Mouse (Mus musculus): Measurements from ENCODE around the gene 4930544D05Rik. TPM values are rescaled to one million over a fixed set of nuclear protein-coding genes. Genes with fewer than 3 reads are reported as not detected.
A peak's percentile ranks its signal among the peaks of the same experiment; 100 is the strongest.
"Not testable (repeated sequence)": the region's sequence is repeated elsewhere in the genome, so short reads cannot be mapped to it uniquely, and the experiment has no call there.

4930544D05Rik gene
- polyA plus RNA-seq (2016; fragmentation: Nextera tagmentation; extraction: Ambion mirVana), result not detected in 2 replicates

GRCm38 (mm10) chr11:70615516-70616093, at the start of gene 4930544D05Rik:
Gene 4930544D05Rik (plus strand): TSS chr11:70615848.
- H3K4me2 ChIP-seq, result peak within 1 kb of the TSS; percentile 89
- H3K9ac ChIP-seq, result peak within 1 kb of the TSS; percentile 61
- 17% methylated on average over 21 of the region's 21 CpGs for WGBS (ENCODE audit: insufficient replicate concordance)
- H3K27me3 ChIP-seq (replicated peaks), result peaks cover 20% of the 10 kb centered on the region
- H3K4me3 ChIP-seq, result peak within 1 kb of the TSS; percentile 56
- H3K27ac ChIP-seq, result no peak within 1 kb of the TSS
- peaks cover 33% of the 10 kb centered on the region for H3K36me3 ChIP-seq
- no peaks in the 10 kb centered on the region for H3K9me3 ChIP-seq (replicated peaks)
- no peak for ATAC-seq
- H3K4me1 ChIP-seq, result peaks cover 26% of the 10 kb centered on the region

- H3K36me3 ChIP-seq, result peaks cover 12% of the 10 kb centered on the region
- 79% methylated on average over 7 of the region's 7 CpGs for WGBS (ENCODE audit: insufficient replicate concordance)
- no peaks in the 10 kb centered on the region for H3K9me3 ChIP-seq (replicated peaks)
- H3K4me3 ChIP-seq, result no peak overlapping the region
- no peak overlapping the region for H3K9ac ChIP-seq
- peaks cover 80% of the 10 kb centered on the region for H3K4me1 ChIP-seq
- H3K4me2 ChIP-seq, result no peak overlapping the region
- no peaks in the 10 kb centered on the region for H3K27me3 ChIP-seq (replicated peaks)
- H3K27ac ChIP-seq, result no peak overlapping the region
- ATAC-seq, result no peak
Observed at GRCm38 (mm10) chr11:70566586-70566985, 49.1 kb upstream of the 4930544D05Rik start.

GRCm38 (mm10) chr11:70570614-70571013, 45.0 kb upstream of the 4930544D05Rik start:
- H3K9ac ChIP-seq; H3K27me3 ChIP-seq (replicated peaks); H3K27ac ChIP-seq; H3K9me3 ChIP-seq (replicated peaks); H3K4me2 ChIP-seq; H3K4me3 ChIP-seq: not testable (repeated sequence)
- peaks cover 12% of the 10 kb centered on the region for H3K36me3 ChIP-seq
- ATAC-seq, result peak; percentile 78
- H3K4me1 ChIP-seq, result peaks cover 65% of the 10 kb centered on the region
- 21% methylated on average over 1 of the region's 1 CpGs for WGBS (ENCODE audit: insufficient replicate concordance)

GRCm38 (mm10) chr11:70571641-70572040, 44.0 kb upstream of the 4930544D05Rik start:
- Histone ChIP-seq H3K4me1 (peaks cover 56% of the 10 kb centered on the region), H3K36me3 (peaks cover 11% of the 10 kb centered on the region), H3K9ac (no peak overlapping the region), H3K4me3 (no peak overlapping the region), H3K27me3 (replicated peaks) (no peaks in the 10 kb centered on the region), H3K9me3 (replicated peaks) (no peaks in the 10 kb centered on the region), H3K27ac (peak overlapping the region; percentile 20; the same call in 1 of the 2 replicates), H3K4me2 (peak overlapping the region; percentile 15; the same call in 1 of the 2 replicates)
- 87% methylated on average over 1 of the region's 1 CpGs for WGBS (ENCODE audit: insufficient replicate concordance)
- ATAC-seq, result no peak

- WGBS (ENCODE audit: insufficient replicate concordance), result 28% methylated on average over 5 of the region's 5 CpGs
Observed at GRCm38 (mm10) chr11:70572348-70572902, 43.2 kb upstream of the 4930544D05Rik start.

GRCm38 (mm10) chr11:70573872-70574271, 41.8 kb upstream of the 4930544D05Rik start:
- WGBS (ENCODE audit: insufficient replicate concordance), result 76% methylated on average over 6 of the region's 6 CpGs
- H3K9me3 ChIP-seq (replicated peaks), result no peaks in the 10 kb centered on the region
- H3K4me3 ChIP-seq, result no peak overlapping the region
- H3K27ac ChIP-seq, result no peak overlapping the region
- ATAC-seq, result no peak
- peaks cover 62% of the 10 kb centered on the region for H3K4me1 ChIP-seq
- no peaks in the 10 kb centered on the region for H3K27me3 ChIP-seq (replicated peaks)
- no peak overlapping the region for H3K9ac ChIP-seq
- H3K4me2 ChIP-seq, result no peak overlapping the region
- no peaks in the 10 kb centered on the region; the same call in 1 of the 2 replicates for H3K36me3 ChIP-seq

More at GRCm38 (mm10) chr11:70572348-70572902, 43.2 kb upstream of the 4930544D05Rik start:
- Histone ChIP-seq H3K27me3 (replicated peaks) (no peaks in the 10 kb centered on the region), H3K4me1 (peaks cover 53% of the 10 kb centered on the region), H3K4me3 (no peak overlapping the region), H3K27ac (peak overlapping the region; percentile 20; the same call in 1 of the 2 replicates), H3K9ac (no peak overlapping the region), H3K36me3 (peaks cover 6% of the 10 kb centered on the region), H3K4me2 (peak overlapping the region; percentile 15), H3K9me3 (replicated peaks) (no peaks in the 10 kb centered on the region)
- peak; percentile 56; the same call in 1 of the 2 replicates for ATAC-seq

- H3K27ac ChIP-seq, result no peak overlapping the region
- no peak overlapping the region for H3K4me2 ChIP-seq
- WGBS (ENCODE audit: insufficient replicate concordance), result 64% methylated on average over 3 of the region's 3 CpGs
- H3K9me3 ChIP-seq (replicated peaks), result no peaks in the 10 kb centered on the region
- peaks cover 57% of the 10 kb centered on the region for H3K4me1 ChIP-seq
- H3K9ac ChIP-seq, result no peak overlapping the region
- H3K4me3 ChIP-seq, result no peak overlapping the region
- no peak for ATAC-seq
- H3K36me3 ChIP-seq, result peaks cover 2% of the 10 kb centered on the region; the same call in 1 of the 2 replicates
- H3K27me3 ChIP-seq (replicated peaks), result no peaks in the 10 kb centered on the region
Observed at GRCm38 (mm10) chr11:70577201-70577600, 38.4 kb upstream of the 4930544D05Rik start.

GRCm38 (mm10) chr11:70578962-70579361, 36.7 kb upstream of the 4930544D05Rik start:
- peaks cover 54% of the 10 kb centered on the region for H3K4me1 ChIP-seq

GRCm38 (mm10) chr11:70579710-70580357, 35.8 kb upstream of the 4930544D05Rik start:
- H3K4me2 ChIP-seq, result no peak overlapping the region
- H3K27me3 ChIP-seq (replicated peaks), result no peaks in the 10 kb centered on the region
- H3K4me3 ChIP-seq, result no peak overlapping the region
- H3K4me1 ChIP-seq, result peaks cover 54% of the 10 kb centered on the region
- H3K27ac ChIP-seq, result peak overlapping the region; percentile 20; the same call in 1 of the 2 replicates
- ATAC-seq, result no peak
- H3K36me3 ChIP-seq, result 0 out of 2 replicates have a peak, but pooled peaks cover 2% of the 10 kb centered on the region
- 61% methylated on average over 9 of the region's 9 CpGs for WGBS (ENCODE audit: insufficient replicate concordance)
- no peaks in the 10 kb centered on the region for H3K9me3 ChIP-seq (replicated peaks)
- H3K9ac ChIP-seq, result no peak overlapping the region

More at GRCm38 (mm10) chr11:70578962-70579361, 36.7 kb upstream of the 4930544D05Rik start:
- Histone ChIP-seq H3K36me3 (peaks cover 2% of the 10 kb centered on the region; the same call in 1 of the 2 replicates), H3K4me3 (no peak overlapping the region), H3K27ac (no peak overlapping the region), H3K9me3 (replicated peaks) (no peaks in the 10 kb centered on the region), H3K4me2 (no peak overlapping the region), H3K27me3 (replicated peaks) (no peaks in the 10 kb centered on the region), H3K9ac (no peak overlapping the region)
- 78% methylated on average over 6 of the region's 6 CpGs for WGBS (ENCODE audit: insufficient replicate concordance)
- no peak for ATAC-seq

- Histone ChIP-seq H3K27me3 (replicated peaks) (no peaks in the 10 kb centered on the region), H3K4me1 (peaks cover 54% of the 10 kb centered on the region), H3K4me3 (no peak overlapping the region), H3K27ac (peak overlapping the region; percentile 20; the same call in 1 of the 2 replicates), H3K4me2 (no peak overlapping the region), H3K36me3 (0 out of 2 replicates have a peak, but pooled peaks cover 2% of the 10 kb centered on the region), H3K9me3 (replicated peaks) (no peaks in the 10 kb centered on the region), H3K9ac (no peak overlapping the region)
- ATAC-seq, result no peak
- WGBS (ENCODE audit: insufficient replicate concordance), result 40% methylated on average over 5 of the region's 5 CpGs
Observed at GRCm38 (mm10) chr11:70580358-70580720, 35.3 kb upstream of the 4930544D05Rik start.

GRCm38 (mm10) chr11:70580921-70581320, 34.7 kb upstream of the 4930544D05Rik start:
- Histone ChIP-seq H3K4me2 (no peak overlapping the region), H3K27ac (no peak overlapping the region), H3K9me3 (replicated peaks) (no peaks in the 10 kb centered on the region), H3K4me3 (no peak overlapping the region), H3K9ac (no peak overlapping the region), H3K27me3 (replicated peaks) (no peaks in the 10 kb centered on the region), H3K4me1 (peaks cover 57% of the 10 kb centered on the region), H3K36me3 (0 out of 2 replicates have a peak, but pooled peaks cover 2% of the 10 kb centered on the region)
- WGBS (ENCODE audit: insufficient replicate concordance), result 56% methylated on average over 3 of the region's 3 CpGs
- ATAC-seq, result no peak

- no peak for ATAC-seq
- peaks cover 67% of the 10 kb centered on the region for H3K4me1 ChIP-seq
- H3K36me3 ChIP-seq, result 0 out of 2 replicates have a peak, but pooled peaks cover 2% of the 10 kb centered on the region
- WGBS (ENCODE audit: insufficient replicate concordance), result 65% methylated on average over 3 of the region's 3 CpGs
- H3K27me3 ChIP-seq (replicated peaks), result no peaks in the 10 kb centered on the region
- no peak overlapping the region for H3K9ac ChIP-seq
- no peaks in the 10 kb centered on the region for H3K9me3 ChIP-seq (replicated peaks)
- no peak overlapping the region for H3K4me3 ChIP-seq
- H3K4me2 ChIP-seq, result no peak overlapping the region
- no peak overlapping the region for H3K27ac ChIP-seq
Observed at GRCm38 (mm10) chr11:70582196-70582595, 33.5 kb upstream of the 4930544D05Rik start.

Data from liver, embryonic 12.5 days (tissue).